Mouse (Mus musculus): ENCODE data around the gene Bcorl1. TPM values are rescaled to one million over a fixed set of nuclear protein-coding genes. Genes with fewer than 3 reads are reported as not detected.
A peak's percentile ranks its signal among the peaks of the same experiment; 100 is the strongest.

The Bcorl1 gene
- total RNA-seq (2021), result 1 to 10 TPM; 6.4 to 6.8 TPM
- long read RNA-seq, experiment 1, partial matches to known transcripts, result 2 of 10 reads
- long read RNA-seq, experiment 1, other reads (novel, unspliced or antisense), result 8 of 10 reads
- long read RNA-seq, experiment 2, partial matches to known transcripts, result 2 of 11 reads
- long read RNA-seq, experiment 2, other reads (novel, unspliced or antisense), result 9 of 11 reads

DNA sequence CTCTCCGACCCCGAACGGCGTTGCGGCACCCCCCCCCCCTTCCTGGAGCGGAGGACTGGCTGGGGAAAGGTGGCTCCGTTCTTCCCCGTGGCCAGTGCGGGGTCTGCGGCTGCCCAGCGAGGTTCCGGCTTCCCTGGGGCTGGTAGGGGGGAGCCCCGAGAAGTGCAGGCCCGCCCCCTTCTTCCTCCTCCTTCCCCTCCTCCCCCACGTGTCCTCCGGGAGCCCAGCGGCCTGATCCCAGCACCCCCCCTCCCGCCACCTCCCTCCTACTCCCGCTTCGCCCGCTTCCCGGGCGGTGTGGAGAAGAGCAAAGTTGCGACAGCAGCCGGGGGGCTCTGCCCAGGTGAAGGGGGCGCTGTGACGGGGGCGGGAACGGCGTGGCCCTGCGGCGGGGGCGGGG, at the start of gene Bcorl1:
Bcorl1 (plus strand) TSS at position 218 of the 400 bp plus-strand sequence.
- DNase-seq, result peak; percentile 53

DNA sequence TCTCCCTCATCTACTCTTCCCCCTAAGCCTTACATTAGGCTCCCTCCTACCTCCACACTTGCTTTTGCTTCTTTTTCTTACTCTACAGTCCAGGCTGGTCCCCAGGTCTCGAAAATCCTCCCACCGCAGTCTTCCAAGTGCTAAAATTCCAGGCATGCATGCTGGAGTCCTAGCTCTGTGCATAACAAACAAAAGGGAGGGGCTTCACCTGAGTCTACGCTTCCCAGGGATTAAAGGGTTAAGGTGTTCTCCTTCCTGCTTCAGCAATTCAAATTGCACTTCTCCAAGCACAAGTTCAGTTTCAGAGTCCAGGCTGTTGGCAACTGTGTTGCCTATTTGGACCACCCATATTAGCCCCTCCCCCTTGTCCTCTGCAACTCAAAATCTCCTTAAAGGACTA, 49.7 kb upstream of the Bcorl1 start:
- DNase-seq, result no peak

DNA sequence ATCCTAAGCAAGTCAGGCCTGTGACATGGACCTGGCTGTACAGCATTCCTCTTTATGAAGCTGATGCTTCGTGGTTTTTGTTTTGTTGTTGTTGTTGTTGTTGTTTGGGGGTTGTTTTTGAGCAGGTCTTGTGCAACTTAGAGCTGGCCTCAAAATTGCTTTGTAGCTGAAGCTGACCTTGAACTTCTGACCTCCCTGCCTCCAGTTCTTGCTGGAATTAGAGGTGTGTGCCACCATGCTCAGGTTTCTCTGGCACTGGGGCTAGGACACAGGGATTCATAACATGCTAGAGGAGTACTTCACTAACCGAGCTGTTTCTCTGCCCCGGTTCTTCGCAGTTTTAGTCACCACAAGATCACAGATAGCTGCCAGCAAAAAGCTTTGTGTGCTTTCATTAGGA, 35.8 kb upstream of the Bcorl1 start:
- DNase-seq, result no peak

- DNase-seq, result no peak
These were observed 30.2 kb upstream of the Bcorl1 start for GRCm38 (mm10) chrX:48310706-48311517.

GRCm38 (mm10) chrX:48311727-48312126, 29.4 kb upstream of the Bcorl1 start:
- no peak for DNase-seq

DNA sequence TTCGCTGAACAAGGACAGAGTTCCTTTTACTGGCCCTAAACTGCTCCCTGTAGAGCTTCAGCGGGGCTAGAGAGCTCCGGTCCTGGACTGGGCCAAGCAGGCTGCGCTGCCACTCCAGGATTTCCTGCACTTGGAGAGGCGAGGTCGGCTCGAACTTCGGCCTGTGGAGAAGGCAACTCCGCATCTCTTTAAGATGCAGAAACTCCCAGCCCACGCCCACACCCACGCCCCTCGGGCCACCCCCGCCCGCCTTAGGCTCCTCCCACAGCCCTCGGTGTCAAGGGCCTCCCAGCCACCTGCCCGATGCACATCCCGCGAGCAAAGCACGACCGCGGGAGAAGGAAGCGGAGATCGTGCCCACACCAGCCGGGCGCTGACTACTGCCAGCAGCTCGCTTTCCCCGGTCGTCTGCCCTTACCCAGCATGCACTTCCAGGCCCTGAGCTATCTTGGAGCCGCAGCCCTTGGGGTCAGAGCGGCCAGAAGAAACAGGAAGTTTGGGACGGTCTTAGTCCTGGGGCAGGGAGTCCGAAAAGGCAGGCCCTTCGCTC, 26.6 kb upstream of the Bcorl1 start:
- DNase-seq, result peak; percentile 85

DNA sequence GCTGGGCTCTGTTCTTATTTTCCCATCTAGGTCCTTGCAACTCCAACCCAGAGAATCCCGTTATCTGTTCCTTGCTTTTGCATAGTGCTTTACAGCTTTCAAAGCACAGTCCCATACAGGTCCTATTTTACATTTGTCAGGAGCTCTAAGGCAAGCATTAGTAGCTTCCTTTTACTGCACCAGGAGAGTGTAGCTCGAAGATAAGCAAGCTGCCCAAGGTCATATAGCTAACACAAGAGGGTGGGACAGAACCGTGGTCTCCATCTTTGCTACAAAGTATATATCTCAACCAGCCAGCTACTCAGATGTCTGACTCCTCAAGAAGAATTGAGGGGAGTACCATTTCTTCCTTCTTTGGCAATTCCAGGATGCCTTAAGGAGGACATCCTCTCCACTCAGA, 23.7 kb upstream of the Bcorl1 start:
- no peak for DNase-seq

DNA sequence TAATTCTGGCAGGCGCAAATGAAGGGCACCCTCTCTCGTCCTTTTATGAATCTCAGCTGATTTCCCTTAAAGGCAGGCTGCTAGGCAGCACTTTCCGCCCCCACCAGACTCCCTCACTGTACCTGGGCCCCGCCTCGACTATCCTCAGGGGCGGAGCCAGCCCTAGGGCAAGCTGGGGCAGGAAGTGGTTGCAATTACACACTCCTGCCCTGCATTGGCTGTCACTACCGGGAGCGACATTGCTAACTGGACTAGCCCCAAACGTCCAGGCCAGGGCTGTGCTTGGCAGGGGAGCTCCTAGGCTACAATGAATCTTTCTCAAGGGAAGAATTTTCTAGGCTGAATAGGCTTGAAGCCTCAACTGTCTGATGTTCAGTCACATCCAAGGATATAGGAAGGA, 23.0 kb upstream of the Bcorl1 start:
- peak; percentile 15 for DNase-seq

- peak; percentile 24 for DNase-seq
These were observed 613 bp upstream of the Bcorl1 start for GRCm38 (mm10) chrX:48340441-48341049.

DNA sequence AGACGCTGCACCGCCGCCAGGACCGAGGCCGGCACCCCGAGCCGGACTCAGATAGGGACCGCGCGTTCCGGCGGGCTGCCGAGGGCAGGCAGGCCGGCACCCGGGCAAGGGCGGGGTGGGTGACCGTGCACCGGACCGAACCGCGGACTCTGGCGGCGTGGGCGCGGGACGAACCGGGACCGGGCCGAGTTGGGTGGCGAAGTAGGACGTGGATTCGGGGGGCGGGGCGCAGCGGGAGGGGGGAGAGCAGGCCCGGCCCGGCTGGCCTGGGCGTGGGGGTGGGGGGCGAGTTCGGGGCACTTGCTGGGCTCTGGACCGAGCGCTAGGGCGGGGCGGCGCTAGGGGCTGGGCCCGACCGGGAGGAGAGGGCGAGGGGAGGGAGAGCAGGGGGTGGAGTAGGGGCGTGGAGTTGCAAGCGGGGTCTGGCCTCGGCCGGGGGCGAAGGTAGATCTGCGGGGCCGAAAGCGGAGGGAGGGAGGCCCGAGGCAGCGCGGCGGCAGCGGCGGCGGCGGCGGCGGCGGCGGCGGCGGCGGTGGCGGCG, 533 bp downstream of the Bcorl1 start:
- peak; percentile 75 for DNase-seq

DNA sequence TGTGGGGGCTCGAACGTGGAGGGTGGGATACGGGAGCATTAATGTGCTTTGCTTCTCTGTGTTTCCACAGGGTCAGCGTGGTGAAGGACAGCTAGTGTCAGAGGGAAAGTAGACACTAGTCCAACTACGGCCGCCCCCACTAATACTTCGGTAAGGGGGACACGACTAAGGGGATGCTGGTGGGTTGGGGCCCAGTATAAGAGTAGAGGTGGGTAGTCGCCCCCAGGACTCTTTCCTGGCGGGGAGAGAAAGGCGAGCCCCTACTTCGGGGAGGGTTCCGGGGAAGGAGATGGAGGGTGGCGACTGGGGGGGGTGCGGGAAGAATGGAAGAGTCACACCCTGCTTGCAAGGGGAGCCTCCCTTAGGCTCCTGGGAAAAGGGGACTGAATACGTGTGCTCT, 1.6 kb downstream of the Bcorl1 start:
- DNase-seq, result no peak

- peak; percentile 92 for DNase-seq
These were observed 2.3 kb downstream of the Bcorl1 start for GRCm38 (mm10) chrX:48343461-48343952.

DNA sequence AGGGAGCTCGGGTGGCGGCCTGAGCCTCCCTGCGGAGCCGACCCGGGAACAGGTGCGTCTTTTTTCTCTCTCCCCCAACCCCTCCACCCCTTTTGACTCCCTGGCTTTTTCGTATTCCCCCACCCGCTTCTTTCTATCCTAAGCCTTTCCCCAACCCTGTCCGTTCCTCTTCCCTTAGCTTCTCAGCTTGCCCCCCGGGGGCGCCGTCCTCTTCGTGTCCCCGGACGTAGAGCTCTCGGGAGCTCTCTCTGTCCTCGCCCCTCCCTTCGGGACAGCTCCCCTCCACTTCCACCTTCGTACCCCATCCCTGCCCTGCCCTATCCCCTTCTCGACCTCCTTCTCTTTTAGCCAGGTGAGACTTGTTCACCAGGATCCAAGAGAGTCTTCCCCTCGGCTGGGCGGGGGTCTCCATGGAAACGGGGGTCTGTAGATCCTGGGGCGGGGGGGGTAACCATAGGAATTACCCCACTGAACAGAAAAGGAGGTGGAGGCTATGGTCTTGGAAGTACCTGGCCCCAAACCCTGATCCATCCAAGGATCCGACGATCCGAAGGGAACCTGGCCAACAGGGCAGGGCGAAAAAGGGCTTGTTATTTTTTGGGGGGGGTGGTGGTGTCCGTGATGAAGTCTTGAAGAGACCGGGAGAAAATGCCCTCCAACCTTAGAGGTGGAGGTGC, 2.9 kb downstream of the Bcorl1 start:
- no peak for DNase-seq

DNA sequence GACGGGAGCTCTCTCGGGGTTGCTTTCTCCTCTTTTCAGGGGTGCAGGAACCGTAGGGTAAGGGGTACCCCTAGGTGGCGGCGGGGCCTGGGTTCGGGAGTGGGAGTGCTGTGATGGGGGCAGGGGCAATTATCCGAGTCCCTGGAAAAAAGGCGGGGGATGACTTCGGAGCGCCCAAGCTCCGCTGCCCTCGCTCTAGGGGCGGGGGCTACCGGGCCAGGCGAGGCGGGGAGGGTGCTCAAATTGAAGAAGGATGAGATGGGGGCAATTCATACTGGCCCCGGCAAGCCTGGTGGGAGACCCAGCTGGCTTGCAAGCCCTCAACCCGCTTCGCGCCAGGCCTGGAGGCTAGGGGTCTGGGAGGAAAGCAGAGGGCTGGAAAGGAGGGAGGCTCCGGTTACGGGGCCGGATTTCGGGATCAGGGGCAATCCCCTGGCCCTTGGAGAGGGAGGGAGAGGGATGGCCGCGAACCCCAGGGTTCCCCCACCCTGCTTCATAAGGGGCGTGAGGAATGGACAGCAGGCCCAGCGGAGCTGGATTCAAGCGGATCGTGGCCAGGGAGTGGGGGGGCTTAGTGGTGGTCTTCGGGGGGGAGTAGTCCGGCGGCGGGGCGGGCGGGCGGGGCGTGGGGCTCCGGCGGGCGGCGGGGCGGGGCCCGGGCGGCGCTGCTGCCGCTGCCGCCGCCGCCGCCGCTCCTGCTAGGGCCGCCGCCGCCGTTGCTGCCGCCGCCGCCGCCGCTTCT, 3.7 kb downstream of the Bcorl1 start:
- peak; percentile 14 for DNase-seq

DNA sequence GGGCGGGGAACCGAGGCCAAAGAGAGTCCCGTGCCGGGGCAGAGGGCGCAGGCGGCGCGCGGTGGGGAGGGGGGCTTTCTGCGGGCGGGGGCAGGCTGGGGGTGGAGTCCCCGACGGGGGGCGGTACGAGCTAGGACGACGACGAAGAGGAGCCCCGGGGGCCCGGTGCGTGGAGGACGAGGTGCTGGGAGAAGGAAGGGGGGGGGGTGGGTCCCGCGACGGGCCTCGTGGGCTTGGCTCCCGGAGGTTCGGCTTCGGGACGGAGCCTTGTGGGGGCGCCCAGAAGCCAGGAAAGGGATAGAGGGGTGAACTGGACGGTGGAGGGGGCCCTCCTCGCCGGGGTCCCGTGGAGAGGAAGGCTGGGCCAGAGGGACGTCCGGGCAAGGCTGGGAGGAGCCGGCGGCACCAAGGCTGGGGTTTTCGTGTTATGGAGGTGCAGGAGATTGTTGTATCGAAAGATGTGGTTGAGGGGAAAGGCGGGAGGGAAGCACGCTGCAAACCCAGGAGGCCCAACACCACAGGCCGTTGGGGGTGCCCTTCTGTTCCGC, 4.3 kb downstream of the Bcorl1 start:
- peak; percentile 14 for DNase-seq

DNA sequence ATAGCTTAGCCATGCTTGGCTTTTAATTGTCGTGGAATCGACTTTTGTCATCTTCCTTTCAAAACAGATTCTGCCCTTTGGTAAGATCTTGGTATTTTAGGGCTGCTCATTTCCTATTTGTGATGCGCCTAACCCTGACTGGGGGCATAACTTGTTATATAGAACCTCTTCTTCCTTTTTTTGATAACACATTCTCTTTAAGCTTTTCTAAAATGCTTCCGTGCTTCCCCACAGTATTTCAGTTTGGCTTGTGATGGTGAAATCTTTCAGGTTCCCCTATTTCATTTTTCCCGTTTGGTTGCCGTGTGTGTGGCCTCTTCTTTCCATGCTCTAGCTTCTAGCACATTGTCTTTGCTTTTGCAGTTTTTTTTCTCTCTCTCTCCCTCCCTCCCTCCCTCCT, 14.2 kb downstream of the Bcorl1 start:
- no peak for DNase-seq

GRCm38 (mm10) chrX:48365836-48366577, 24.8 kb downstream of the Bcorl1 start:
- no peak for DNase-seq

DNA sequence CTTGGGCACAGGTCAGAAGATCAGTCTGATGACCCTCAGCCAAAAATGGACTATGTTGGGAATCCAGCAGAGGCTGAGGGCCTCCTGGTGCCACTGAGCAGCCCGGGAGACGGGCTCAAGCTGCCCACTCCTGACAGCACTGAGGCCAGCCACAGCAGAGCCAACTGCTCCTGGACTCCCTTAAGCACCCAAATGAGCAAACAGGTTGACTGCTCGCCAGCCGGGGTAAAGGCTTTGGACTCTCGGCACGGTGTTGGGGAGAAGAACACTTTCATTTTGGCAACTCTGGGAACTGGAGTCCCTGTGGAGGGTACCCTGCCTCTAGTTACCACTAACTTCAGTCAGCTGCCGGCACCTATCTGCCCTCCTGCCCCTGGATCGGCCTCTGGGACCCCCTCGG, 26.7 kb downstream of the Bcorl1 start:
- no peak for DNase-seq

GRCm38 (mm10) chrX:48383643-48384042, 42.5 kb downstream of the Bcorl1 start:
- no peak for DNase-seq

- no peak for DNase-seq
These were observed 44.8 kb downstream of the Bcorl1 start for GRCm38 (mm10) chrX:48385927-48386326.
